Mouse (Mus musculus) C2C12 (cell line): Measurements from ENCODE around the gene Phip.

ENCODE experiments used
- CTCF ChIP-seq: IDR thresholded peaks from one replicate; pipeline ENCODE4 v1.5.1; 2011; ENCODE audit not compliant: control insufficient read depth, insufficient read depth, insufficient read length
- FOSL1 ChIP-seq: IDR thresholded peaks from one replicate; pipeline ENCODE4 v1.8.0; 2011; ENCODE audit warnings: mild to moderate bottlenecking, low read length; ENCODE audit not compliant: poor library complexity, insufficient read depth, severe bottlenecking
- MAX ChIP-seq: IDR thresholded peaks from one replicate; pipeline ENCODE4 v1.6.1; 2011; ENCODE audit warnings: mild to moderate bottlenecking, control low read depth
- MYOD1 ChIP-seq: IDR thresholded peaks from one replicate; pipeline ENCODE4 v1.6.1; 2011; ENCODE audit warnings: low read depth; ENCODE audit not compliant: control insufficient read depth, insufficient read length
- MYOG ChIP-seq: IDR thresholded peaks from one replicate; pipeline ENCODE4 v1.6.1; 2011; ENCODE audit not compliant: control insufficient read depth, insufficient read length; ENCODE audit errors: extremely low read depth

DNA sequence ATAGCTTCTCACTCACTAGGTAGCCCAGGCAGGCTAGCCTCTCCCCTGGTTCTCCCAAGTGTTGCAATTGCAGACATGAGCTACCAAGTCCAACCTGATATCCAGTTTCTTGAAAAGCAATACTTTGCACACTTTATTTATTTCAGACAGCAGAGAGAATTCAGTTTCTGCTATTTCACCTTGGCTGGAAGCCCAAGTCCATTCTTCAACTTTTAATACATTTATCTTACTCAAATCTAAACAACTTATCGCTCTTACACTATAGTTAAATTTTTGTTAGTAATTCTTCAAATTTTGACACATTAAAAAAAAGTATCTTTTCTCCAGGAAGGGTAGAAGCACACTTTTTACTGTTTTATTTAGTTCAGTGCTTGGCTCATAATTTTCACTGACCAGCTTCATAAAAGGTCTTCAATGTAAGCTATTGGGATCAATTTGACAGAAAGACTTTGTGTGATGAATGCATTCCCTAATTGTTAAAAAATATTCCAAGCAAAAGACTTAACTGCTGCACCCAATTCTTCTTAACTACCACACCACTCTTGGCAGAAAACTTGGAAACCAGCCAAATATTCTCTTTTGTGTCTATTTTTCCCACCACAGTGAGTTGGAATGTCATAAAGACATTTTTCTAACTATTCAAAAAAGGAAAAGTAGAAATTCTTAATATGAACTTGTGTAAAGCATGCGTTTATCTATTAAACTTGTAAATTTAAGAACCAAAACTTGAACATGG lies 22.6 kb upstream of the Phip start:
- no peak for TF ChIP-seq CTCF
- TF ChIP-seq FOSL1 = no peak
- TF ChIP-seq MYOD1 = no peak
- TF ChIP-seq MYOG = no peak
- no peak for TF ChIP-seq MAX
